Mouse (Mus musculus) NIH3T3 (cell line): ENCODE measurements around the gene Edc3.

Source experiments
- DNase-seq: peaks from one replicate; pipeline ENCODE4 v3.0.0-alpha.2; 2012; ENCODE audit warnings: low read depth

The Edc3 gene

GRCm38 (mm10) chr9:57708068-57708719, at the start of gene Edc3:
Gene Edc3, plus strand, starts transcription at chr9:57708540.
- peak; percentile 93 for DNase-seq

GRCm38 (mm10) chr9:57658970-57659369, 49.4 kb upstream of the Edc3 start:
- DNase-seq, result no peak

DNA sequence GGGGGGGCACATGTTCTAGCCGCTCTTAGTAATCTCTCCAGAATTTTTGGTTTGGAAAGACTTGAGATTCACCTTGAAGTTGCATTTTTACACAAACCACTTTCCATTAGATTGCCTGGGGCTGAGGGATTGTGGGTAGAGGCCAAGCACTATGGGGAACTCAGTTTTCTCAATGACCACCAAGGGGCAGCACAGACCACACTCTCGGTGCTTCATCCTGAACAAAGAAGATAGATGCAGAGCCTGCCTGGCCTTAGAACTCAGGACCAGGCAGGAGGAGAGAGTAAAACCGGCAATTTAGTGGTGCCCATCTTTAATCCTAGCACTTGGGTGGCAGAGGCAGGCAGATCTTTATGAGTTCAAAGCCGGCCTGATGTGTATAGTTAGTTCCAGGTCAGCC, 48.6 kb upstream of the Edc3 start:
- DNase-seq, result peak; percentile 90

- no peak for DNase-seq
These were observed 47.8 kb upstream of the Edc3 start for GRCm38 (mm10) chr9:57660501-57660900.

- no peak for DNase-seq
These were observed 46.8 kb upstream of the Edc3 start for GRCm38 (mm10) chr9:57661552-57661951.

GRCm38 (mm10) chr9:57664616-57665015, 43.7 kb upstream of the Edc3 start:
- DNase-seq, result no peak

- no peak for DNase-seq
These were observed 41.8 kb upstream of the Edc3 start for GRCm38 (mm10) chr9:57666536-57666935.

- DNase-seq, result no peak
These were observed 41.2 kb upstream of the Edc3 start for GRCm38 (mm10) chr9:57667136-57667535.

GRCm38 (mm10) chr9:57667817-57668216, 40.5 kb upstream of the Edc3 start:
- no peak for DNase-seq

DNA sequence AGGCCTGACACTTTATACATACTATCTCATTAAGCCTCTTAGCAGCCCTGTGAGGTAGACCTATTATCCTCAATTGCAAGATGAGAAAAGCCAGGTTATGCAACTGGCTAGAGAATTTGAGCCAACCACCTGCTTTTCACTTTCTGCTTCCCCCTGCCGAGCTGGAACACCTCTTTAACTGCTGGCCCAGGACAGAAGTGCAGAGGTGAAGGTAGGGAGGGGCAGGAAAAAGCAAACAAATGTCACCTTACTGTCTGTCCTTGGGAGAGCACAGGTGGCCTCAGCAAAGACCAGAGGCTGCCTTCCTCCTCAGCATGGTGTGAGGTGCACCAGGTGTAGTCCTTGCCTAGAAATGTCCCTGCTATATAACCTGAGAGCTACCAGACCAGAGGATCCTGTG, 40.1 kb upstream of the Edc3 start:
- no peak for DNase-seq

GRCm38 (mm10) chr9:57669566-57669965, 38.8 kb upstream of the Edc3 start:
- no peak for DNase-seq

DNA sequence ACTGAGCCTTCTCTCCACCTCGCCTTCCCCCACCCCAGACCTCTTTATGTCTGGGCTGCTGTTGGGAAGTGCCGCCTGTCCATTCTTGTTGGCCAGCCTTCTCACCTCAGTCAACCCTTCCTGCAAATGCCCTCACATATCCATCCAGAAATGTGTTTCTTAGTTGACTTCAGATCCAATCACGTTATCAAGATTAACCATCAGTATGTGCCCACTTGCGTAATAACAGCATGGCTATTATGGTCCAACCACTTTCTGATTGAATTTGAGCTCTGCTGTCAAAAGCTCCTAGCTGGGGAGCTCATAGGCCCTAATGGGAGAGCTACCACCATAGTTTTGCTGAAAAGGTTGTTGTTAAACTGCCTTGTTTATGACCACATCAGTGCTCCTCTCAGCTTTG, 37.3 kb upstream of the Edc3 start:
- DNase-seq, result no peak

DNA sequence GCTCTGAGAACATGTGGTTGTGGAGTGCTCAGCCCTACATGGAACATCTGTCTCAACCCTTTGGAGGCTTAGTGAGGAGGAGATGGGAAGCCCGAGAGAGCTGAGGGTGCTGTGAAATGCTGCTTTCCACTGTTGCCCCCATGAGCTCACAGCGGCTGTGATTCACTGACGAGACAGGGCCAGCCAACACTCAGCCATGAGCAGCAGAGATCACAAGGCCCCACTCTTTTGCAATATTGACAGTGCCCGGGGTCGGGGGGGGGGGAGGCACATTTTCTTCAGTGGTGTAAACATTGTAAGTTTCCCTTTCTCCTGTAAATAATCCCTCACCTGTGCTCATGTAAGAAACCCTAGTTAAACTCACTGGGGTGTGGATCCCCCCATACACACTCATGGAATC, 36.8 kb upstream of the Edc3 start:
- DNase-seq, result peak; percentile 9

- DNase-seq, result no peak
These were observed 26.9 kb upstream of the Edc3 start for GRCm38 (mm10) chr9:57681411-57681810.

GRCm38 (mm10) chr9:57683520-57683919, 24.8 kb upstream of the Edc3 start, which contains the start of gene Cyp1a2:
Gene Cyp1a2, minus strand, starts transcription at chr9:57683703.
- no peak for DNase-seq

- DNase-seq, result no peak
These were observed 22.3 kb upstream of the Edc3 start for GRCm38 (mm10) chr9:57686011-57686410.

DNA sequence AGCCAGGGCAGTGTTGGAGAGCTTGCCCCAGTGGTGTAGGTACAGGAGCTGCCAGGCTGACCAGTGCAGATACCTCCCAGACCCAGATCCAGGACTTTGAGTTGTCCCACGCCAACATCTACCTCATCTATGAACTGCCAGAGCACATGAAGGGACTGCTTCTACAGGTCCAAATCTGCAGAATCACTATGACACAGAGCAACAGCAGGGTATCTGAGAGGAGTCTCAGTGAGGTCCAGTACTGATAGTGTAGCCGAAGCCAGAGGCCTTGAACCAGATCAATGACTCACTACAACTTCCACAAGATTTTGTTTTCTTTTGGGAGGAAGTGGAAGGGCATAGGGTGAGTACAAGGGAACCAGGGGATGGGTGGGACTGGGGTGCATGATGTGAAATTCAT, 20.6 kb upstream of the Edc3 start, which contains the start of gene Cyp1a1:
Gene Cyp1a1, plus strand, starts transcription at position 178 of the 400 bp plus-strand sequence.
- DNase-seq, result no peak

DNA sequence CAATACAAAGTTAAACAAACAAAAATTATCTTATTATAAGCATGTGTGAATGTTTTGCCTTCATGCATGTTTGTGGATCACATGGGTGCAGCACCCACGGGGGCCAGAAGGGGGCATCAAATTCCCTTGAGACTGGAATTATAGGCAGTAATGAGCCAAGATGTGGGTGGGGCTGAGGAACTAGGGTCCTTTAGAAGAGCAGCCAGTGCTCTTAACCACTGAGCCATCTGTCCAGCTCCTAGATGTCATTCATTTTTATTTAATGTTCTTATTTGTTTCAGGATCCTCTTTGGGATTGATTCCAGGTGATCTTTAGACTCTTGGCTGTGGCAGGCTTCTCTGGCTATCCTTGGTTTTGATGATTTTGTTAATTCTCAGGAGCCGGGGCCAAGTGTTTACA, 20.2 kb upstream of the Edc3 start:
- DNase-seq, result peak; percentile 17

DNA sequence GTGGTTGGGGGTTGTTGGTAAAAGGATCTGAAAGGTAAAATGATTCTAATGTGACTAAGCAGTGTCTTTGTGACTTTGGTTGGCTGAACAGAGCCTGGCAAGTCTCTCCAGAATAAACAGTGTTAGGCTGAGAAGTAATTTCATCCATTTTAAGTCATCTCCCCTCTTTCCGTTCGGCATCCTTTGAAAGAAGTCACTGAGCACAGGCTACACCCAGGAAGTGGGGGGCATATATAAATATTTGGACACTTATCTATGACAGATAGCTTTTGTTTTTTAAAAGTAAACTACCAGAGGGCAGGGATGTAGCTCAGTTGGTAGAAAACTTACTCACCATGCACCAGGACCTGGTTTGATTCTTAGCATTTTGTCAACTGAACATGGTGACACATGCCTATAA, 19.7 kb upstream of the Edc3 start:
- DNase-seq, result no peak

- DNase-seq, result no peak
These were observed 14.2 kb upstream of the Edc3 start for GRCm38 (mm10) chr9:57694108-57694507.

DNA sequence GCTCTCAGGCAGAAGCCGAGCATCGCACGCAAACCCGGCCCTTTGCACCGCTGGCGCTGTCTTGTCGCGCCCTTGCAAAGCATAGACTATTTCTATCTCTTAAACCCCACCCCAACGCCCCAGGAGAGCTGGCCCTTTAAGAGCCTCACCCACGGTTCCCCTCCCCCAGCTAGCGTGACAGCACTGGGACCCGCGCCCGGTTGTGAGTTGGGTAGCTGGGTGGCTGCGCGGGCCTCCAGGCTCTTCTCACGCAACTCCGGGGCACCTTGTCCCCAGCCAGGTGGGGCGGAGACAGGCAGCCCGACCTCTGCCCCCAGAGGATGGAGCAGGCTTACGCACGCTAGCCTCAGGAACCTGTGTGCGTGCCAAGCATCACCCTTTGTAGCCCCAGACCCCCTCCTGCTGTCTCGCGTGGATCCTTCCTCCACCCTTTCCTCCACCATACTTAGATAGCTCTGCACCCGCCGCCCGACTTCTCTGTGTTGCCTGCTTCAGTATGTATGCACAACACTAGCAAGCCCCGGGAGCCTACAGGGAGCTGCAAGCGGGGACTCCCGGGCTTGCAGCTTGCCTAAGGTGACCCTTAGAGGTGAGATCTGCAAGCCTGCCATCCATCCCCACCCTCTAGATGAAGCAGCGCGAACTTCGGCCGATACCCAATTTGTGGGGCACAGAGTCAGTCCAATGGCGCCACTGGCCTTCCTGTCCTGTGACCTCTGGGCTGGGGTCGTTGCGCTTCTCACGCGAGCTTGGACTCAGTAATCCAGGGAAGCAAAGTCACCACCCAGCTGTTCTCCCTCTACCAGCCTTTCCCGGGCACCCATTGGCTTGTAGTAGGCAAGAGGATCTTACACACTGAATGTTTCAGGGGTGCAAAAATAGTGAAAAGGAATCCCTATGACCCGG, 11.7 kb upstream of the Edc3 start:
- DNase-seq, result peak; percentile 7

DNA sequence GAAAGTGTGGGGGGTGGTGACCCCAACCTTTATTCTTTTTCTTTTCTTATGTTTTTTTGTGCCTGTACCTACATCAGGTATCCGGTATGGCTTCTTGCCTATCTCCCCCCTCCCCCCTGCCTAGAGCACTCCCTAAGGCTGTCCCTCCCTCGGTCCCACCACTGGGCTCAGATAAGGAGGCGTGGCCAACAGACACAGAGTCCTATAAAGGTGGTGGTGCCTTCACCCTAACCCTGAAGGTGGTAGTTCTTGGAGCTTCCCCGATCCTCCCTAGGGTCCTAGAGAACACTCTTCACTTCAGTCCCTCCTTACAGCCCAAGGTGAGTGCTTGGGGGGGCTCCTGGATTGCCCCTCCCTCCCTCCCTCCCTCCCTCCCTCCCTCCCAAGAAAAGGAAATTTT, 11.0 kb upstream of the Edc3 start:
- no peak for DNase-seq

DNA sequence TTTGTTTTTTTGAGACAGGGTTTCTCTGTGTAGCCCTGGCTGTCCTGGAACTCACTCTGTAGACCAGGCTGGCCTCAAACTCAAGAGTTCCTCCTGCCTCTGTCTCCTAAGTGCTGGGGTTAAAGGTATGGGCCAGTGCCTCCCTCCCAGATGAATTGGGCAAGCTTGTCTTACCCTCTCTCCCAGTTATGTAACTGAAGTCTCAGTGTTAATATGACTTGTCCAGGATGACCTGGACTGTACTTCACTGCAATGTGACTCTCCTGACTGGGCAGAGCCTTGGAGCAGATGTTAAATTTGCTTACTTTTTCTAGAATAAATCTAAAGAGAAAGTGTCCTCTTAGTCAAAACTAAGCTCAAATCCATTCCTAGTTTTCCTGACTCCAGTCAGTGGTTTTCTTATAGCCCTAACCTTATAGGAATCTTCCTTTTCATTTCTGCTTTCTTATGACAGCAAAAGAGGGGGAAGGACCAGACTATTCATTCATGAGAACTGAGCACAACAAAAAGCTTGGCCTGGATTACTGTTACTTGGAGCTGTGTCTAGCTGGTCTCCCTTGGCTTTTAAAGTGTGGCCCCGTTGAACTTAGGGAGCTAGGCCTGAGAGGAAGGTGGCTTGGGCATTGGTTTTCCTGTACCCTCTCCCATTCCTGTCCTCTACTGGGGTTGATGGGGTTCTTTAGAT, 9.7 kb upstream of the Edc3 start:
- DNase-seq, result peak; percentile 26
